Mouse (Mus musculus) right cerebral cortex, postnatal 10 days (tissue): ENCODE measurements around the gene Uncx.
A peak's percentile ranks its signal among the peaks of the same experiment; 100 is the strongest.

Experiments
- DNase-seq, 2 experiments: peaks; one replicate each; pipeline ENCODE4 v3.0.0; 2021; ENCODE audit warnings: low spot score in 2 of 2

Uncx gene

GRCm38 (mm10) chr5:139542556-139542955, 738 bp upstream of the Uncx start:
- no peak for DNase-seq

GRCm38 (mm10) chr5:139543650-139544270, 466 bp downstream of the Uncx start:
- no peak for DNase-seq

DNA sequence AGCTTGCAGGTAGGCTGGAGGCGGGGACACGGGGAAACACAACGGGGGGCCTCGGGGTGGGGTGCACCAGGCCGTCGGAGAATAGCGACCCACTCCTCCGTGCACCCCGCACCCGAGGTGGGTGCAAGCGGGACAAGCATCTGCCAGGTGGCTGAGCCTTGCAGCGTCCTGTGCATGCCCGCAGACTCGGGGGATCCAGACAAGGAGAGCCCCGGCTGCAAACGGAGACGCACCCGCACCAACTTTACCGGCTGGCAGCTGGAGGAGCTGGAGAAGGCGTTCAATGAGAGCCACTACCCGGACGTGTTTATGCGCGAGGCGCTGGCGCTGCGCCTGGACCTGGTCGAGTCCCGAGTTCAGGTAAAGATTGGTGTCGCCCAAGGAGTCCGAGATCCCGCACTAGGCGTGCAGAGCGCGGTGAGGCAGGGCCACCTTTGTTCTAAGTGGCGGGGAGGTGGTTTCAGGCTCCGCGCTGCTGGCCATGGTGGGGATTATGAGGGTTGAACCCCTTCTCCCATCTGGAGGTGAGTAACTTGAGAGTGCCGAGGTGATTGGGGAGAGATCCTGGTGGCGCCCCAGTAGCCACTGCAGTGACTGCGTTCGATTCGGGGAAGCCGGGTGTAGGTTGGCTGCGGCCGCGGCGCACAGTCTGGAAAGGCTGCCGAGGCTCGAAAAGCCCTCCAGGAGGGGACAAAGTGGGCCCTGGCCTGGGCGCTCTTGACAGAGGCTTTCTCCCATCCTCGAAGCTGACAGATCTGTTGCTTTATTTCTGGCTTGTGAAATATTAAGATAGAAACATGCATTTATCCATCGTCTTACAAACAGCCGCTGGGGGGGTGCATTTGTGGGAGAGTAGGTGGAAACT, 1.2 kb downstream of the Uncx start:
- no peak for DNase-seq

- DNase-seq, result no peak
These were observed 1.9 kb downstream of the Uncx start for GRCm38 (mm10) chr5:139545221-139545620.

- no peak for DNase-seq
These were observed 2.5 kb downstream of the Uncx start for GRCm38 (mm10) chr5:139545673-139546335.

- DNase-seq, result no peak
These were observed 3.1 kb downstream of the Uncx start for GRCm38 (mm10) chr5:139546336-139546770.

- no peak for DNase-seq
These were observed 3.6 kb downstream of the Uncx start for GRCm38 (mm10) chr5:139546771-139547420.

GRCm38 (mm10) chr5:139547421-139547931, 4.2 kb downstream of the Uncx start:
- no peak for DNase-seq

GRCm38 (mm10) chr5:139553446-139554273, 10.4 kb downstream of the Uncx start:
- no peak for DNase-seq

DNA sequence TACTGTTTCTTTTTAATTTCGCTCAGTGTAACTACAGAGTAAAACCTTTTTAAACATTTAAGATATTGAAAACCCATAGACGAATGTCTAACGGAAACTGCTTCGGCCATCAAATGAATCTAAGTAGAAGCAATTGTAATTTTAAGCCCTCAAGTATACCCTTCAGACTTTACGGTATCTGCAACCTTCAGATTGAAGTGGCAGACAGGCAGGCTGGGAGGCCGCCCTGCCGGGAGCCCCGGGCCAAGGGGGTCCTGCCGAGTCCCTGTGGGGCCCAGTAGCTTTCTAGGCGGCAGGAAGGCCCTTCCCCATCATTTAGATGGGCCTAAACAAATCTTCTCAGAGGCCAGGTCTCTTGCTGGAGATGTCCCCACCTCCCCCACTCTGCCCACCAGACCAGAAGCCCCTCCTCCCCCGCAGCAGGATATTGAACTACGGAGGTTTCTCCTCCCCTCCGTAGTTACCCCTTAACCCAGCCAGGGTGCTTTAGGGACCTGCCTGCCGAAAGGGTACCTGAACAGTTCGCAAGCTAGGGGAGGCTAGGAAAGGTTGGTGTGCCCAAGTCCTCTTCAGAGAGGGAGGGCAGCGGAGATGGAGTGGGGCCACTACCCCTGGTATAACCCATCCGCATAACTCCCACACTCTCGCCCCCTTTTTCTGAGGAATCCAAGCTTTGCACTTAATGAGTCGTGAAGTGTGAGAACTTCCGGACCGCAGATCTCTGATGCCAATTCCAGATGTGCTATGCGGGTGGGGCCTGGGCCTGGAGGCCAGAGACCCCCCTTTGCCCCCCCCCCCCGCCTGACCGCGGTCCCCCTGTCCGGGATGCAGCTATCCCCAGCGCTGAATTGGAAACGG, 11.4 kb downstream of the Uncx start:
- no peak for DNase-seq

- DNase-seq, result no peak
These were observed 12.3 kb downstream of the Uncx start for GRCm38 (mm10) chr5:139555476-139556115.

GRCm38 (mm10) chr5:139556116-139556678, 12.9 kb downstream of the Uncx start:
- no peak for DNase-seq

DNA sequence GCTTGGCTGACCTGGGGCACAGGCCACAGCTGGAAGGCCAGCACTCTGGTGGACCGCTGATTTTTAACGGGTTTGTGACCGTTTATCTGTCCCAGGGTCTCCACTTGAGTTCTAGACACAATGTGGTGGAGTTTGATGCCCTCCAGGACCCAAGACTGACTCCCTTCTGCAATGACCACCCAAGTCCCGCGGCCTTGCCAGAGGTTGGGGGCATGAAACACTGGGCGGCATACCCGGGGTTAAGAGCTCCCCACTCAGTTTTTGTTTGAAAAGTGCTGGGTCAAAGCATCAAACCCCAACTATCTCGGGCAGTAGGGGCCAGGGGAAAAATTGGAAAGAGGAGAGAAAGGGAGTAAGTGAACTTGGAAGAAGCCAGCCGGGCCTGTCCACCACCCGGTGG, 13.8 kb downstream of the Uncx start:
- no peak for DNase-seq

DNA sequence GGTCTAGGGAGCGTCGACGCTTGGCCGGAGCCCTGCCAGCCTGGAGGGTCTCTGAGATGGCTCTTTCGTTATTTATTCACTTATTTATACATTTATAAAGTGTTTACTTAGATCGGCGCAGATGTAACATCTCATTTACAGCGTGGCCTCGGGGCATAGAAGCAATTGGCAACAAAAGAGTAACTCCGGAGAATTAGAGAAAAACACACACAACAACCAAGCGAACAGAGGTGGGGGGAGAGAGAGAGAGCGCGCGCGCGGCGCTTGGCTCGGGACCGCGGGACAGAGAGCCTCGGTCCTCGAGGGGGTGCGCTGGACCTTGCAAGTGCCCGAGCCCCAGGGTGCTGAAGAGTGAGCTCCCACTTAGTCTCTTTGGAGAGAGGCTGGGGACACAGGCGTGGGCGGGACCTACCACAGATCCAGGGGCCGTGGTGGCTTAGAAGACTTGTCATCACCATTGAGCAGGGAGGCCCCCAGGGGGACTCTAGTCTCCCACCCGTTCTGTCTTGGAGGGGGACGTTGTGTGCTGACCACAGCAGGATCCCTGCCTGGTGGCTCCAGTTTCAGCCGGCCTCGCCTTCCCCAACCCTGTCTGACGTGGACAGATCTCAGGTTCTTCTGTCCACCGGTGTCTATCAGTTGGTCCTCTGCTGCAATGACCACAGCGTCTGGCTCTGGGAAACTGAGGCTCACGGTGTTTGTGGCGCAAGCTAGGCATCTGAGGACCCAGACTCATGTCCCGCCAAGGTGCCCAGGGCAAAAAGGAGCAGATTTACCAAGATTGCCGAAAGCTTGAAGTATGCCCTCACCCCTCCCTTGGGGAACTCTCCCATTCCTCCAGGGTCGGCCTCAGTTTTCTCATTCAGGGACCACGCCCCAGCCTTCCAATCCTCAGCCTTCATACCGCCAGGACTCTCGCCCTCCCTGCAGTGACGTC, 14.5 kb downstream of the Uncx start:
- DNase-seq, result no peak

DNA sequence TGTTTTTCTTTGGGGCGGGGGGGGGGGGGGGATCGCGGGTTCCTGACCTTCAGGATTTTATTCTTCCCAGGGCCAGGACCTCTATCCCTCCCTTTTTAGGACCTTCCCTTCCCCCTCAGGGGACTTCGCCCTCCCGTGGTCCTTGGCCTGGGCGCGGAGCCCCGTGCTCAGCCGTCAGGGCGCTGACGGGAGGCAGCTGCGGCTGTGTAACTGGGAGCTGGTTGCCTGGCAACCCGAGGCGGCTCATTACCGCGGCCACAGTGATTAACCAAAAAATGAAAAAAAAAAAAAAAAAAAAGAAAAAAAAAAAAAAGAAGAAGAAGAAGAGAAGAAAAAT, 15.1 kb downstream of the Uncx start:
- peak; percentile 61 to 64 for DNase-seq

DNA sequence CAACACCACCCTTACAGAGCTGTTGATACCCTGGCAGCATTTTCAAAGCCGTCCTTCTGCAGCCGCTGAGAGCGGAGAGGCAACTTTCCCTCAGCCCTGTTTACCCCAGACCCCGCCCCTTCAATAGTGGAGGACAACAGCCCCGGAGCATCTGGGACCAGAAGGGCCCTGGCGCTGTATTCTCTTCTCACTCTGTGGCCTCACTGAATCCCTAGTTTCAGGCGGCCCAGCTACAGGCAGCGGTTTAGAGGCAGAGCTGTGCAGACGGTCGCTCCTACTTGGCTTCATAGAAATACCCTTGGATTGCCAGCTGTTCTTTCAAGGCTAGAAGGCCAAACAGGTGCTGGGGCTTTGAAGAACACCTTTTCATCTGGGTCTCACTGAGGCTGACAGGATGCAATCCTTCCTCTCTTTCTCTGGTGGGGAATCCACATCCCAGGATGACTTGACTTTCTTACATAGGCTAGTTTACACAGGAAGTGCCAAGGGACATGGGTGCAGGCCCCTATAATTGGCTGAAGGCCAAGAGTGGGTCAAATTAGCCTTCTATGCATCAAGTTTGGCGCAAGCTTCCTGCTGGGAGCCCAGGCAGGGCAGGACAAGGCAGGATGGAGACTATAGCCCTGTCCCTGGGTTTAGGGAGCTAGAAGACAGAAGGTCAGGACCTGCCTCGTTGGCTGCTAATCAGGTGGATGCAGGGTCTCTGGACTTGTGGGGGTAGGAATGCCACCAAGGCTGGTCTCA, 15.8 kb downstream of the Uncx start:
- no peak for DNase-seq

DNA sequence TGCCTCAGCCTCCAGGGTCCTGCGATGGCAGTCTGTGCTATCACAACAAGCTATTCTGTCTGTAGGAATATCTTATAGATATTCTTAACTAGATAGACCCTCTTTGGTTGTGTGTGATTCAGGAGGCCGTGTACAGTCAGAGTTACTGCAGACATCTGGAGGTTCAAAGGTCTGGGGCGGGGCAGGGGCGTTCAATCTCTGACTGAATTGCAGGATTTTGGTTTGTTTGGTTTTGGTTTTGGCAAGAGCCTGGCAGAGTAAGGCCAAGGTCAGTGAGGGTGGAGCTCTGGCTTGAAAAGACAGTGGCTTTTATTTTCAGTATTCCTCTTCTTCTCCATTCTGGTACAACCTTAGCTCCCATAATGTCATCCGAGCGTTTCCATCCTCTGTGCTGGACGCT, 16.5 kb downstream of the Uncx start:
- DNase-seq, result no peak
